Mouse (Mus musculus): ENCODE measurements around the gene Pxt1.

The Pxt1 gene

DNA sequence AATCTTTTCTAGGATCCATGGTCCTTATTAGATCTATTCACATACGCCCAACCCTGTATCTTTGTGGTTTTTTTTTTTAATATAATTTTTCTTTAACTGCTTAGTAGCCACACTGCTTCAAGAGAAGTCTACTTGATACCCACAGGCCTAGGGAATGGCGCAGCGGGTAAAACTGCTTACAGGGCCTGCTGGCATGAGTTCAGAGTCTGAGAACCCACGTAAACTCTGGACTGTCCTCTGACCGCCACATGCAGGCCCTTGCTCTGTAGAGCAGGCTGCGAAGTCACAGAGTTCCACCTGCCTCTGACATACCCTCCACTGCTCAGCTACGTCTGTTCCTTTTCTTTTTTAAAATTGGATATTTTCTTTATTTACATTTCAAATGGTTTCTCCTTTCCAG lies 841 bp upstream of the Pxt1 start:
- no peak for DNase-seq

DNA sequence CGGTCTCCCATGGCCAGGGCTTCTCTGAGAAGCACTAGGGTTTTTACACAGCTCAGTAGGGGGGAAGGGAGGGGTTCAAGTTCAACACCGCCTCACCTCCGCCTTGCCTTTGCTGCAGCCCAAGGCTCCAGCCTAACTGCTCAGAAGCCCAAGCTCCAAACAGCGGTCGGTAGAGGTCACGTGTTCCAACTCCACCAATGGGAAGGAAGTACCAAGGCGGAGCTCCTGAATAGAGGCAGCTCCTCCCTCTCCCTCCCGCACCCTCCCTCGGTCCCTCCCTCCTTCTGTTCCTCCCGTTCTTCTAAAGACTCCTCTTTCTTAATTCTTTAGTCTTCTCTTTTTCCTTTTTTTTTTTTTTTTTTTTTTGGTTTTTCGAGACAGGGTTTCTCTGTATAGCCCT lies 1.5 kb downstream of the Pxt1 start:
- peak in 1 of 2 experiments; percentile 32 for DNase-seq

DNA sequence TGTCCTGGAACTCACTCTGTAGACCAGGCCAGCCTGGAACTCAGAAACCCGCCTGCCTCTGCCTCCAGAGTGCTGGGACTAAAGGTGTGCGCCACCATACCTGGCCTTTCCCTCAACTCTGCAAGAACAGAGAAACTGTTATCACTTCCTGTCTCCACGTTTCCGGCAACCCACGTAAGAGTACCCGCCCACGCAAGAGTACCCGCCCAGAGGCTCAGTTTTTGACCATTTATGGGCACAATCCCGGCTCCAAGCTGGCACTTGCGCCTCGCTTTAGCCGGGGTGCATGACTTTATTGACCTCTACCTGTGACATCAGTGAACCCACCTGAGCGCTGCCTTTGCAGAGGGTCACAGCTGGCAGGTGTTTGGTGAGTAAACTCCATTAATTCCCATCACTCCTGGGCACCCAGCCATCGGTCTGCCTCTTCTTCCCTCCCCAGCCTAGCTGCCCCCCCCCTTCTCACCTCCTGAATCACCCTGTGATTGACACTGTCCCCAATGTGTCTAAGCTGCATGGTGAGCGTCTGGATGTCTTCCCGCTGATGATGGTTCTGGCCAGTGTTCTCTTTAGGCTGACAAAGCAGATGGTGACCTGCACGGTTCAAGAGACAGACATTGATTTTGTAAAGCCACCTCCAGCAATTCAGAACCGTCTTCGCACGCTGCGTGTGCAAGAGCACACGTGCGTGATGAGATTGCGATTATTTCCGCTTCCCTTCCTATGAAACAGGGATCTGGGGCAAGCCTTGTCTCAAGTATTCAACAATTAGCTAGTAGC lies 2.7 kb downstream of the Pxt1 start:
- DNase-seq, result no peak

GRCm38 (mm10) chr17:28936622-28937345 lies 6.9 kb downstream of the Pxt1 start:
- peak in 1 of 2 experiments; percentile 26 for DNase-seq

GRCm38 (mm10) chr17:28936133-28936532 lies 7.5 kb downstream of the Pxt1 start:
- no peak for DNase-seq

DNA sequence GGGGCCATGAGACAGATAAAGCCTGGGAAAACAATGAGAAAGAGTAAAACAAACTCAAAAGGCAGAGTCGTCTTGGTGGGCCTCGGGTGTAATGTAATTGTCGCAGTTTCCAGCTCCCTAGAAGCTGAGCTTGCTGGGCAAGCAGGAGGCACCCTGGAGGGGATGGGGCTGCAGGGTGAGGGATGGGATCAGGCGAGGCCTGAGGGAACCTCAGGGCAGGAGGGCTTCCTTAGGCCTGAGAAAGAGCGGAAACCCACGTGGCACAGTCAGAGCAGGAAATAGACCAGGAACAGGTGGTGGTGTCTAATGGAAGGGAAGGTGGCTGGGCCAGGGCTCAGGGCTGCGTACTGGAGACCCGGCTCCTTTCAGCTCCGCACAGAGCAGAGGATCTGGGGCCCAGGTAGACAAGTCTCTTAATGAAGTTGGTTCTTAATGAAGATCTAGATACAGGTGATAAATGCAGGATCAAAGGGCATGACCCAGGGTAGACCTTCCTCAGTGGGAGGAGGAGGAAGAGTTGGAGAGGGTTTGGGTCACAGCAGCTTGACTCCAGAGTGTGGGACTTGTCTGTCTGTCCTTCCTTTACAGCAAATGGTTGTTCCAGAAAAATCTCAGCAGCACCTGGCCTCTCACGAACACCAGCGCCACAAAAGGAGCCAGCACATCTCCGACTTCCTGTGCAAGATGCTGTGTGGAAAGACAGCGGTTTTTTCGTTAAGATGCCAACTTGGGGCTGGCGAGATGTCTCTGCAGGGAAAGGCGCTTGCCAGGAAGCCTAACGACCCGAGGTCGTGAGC lies 9.3 kb downstream of the Pxt1 start:
- no peak for DNase-seq

GRCm38 (mm10) chr17:28932274-28932673 lies 11.4 kb downstream of the Pxt1 start:
- DNase-seq, result no peak

- DNase-seq, result no peak
Observed at GRCm38 (mm10) chr17:28931436-28932211, 12.0 kb downstream of the Pxt1 start.

DNA sequence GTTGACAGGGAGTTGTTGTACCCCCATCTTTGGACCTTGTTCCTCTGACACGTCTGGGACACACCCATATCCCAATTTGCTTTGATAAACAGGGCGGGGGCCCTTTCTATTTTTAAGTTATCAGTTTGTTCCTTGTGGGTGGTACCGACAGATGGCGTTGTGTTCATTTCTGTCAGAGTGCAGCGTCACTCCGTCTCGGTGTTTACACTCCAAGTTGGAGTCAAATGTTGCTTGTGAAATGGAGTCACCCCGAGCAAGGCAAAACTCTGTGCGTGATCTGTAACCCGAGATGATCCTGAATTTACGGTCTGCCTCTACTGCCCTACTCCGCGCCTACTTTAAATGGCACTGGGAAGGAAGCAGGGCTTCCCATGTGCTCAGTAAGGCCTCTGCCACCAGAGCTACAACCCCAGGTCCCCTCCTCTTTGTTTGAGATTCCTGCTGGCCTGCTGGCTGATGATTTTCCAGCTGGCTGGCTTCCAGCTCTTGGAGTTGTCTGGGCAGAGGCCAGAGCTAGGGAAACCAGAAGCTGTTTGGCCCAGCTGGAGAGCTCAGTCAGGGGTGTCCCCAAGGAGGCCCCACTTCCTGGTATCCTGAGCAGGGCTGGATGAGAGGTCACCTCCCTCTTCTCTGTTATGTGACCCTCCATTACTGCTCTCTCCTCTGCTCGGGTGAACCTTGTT lies 13.1 kb downstream of the Pxt1 start:
- DNase-seq, result peak; percentile 91 to 94

GRCm38 (mm10) chr17:28929369-28929768 lies 14.3 kb downstream of the Pxt1 start:
- DNase-seq, result no peak

- DNase-seq, result no peak
Observed at GRCm38 (mm10) chr17:28928004-28928403, 15.6 kb downstream of the Pxt1 start.

DNA sequence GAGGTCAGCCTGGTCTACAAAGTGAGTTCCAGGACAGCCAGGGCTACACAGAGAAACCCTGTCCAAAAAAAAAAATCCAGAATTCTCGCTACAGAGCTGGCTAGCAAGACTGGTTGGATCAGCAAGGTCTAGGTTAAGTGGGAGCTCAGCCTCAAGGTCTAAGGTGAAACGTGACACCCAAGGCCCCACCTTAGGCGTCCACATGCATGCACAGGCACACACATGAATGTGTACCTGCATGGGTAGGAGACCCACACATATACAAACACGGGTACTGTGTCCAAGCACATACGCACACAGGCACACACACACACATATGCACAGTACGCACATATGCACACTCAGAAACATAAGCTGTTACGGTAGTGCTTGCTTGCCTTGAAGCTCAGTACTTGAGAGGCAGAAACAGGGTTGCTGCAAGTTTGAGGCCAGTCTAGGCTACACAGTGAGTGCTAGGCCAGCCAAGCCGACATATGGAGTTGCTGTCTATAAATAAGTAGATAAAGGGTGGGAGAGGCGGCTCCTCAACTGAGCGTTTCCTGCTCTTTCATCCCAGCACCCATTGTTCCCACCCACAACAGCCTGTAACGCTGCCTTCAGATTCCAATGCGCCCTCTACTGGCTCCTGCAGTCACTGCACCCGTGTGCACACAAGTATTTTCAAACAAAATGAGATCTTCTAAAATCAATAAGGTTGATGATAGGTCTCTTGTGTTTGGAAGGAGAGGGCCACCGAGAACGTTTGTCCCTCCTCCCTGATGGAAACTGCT lies 16.6 kb downstream of the Pxt1 start:
- DNase-seq, result peak; percentile 50 to 65

- peak; percentile 74 to 83 for DNase-seq
Observed at GRCm38 (mm10) chr17:28926380-28926779, 17.3 kb downstream of the Pxt1 start.

GRCm38 (mm10) chr17:28924957-28925595 lies 18.6 kb downstream of the Pxt1 start:
- no peak for DNase-seq

GRCm38 (mm10) chr17:28922096-28922495 lies 21.5 kb downstream of the Pxt1 start:
- no peak for DNase-seq

DNA sequence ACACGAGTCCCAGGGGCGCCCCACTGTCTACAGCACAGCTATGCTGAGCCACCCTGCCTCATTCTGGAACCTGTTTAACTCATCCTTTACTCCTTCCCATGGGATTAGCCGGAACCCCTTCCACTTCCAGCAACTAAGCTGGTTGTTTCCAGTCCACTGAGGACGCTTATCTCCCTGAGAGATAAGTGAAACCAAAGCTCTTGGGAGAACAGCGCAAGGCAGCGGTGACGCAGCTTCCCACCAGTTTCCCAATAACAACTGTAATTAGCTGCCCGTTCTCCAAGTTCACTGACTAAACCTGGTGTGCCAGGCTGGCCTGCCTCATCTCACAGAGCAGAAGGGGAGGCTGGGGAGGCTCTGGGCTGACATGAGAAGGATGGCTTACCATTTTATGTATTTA lies 22.6 kb downstream of the Pxt1 start:
- no peak for DNase-seq

- no peak for DNase-seq
Observed at GRCm38 (mm10) chr17:28916520-28916919, 27.1 kb downstream of the Pxt1 start.

GRCm38 (mm10) chr17:28915060-28915628 lies 28.5 kb downstream of the Pxt1 start, which contains the start of gene 4930539E08Rik:
Gene 4930539E08Rik, minus strand, starts transcription at chr17:28915324.
- DNase-seq, result no peak

- no peak for DNase-seq
Observed at GRCm38 (mm10) chr17:28913940-28914339, 29.7 kb downstream of the Pxt1 start.

- peak in 1 of 2 experiments; percentile 13 for DNase-seq
Observed at GRCm38 (mm10) chr17:28913200-28913599, 30.4 kb downstream of the Pxt1 start.

Measured in lung, adult 18-20 months (tissue).